Mouse (Mus musculus): ENCODE measurements around the gene Gcnt3. TPM values are rescaled to one million over a fixed set of nuclear protein-coding genes. Genes with fewer than 3 reads are reported as not detected.
"Not testable (repeated sequence)": the region's sequence is repeated elsewhere in the genome, so short reads cannot be mapped to it uniquely, and the experiment has no call there.

The Gcnt3 gene
- polyA plus RNA-seq, 1 experiment from 2014 or later = not detected

- Histone ChIP-seq H3K4me3 (ENCODE audit: inconsistent target) (no peak overlapping the region), H3K79me2 (ENCODE audit: inconsistent target) (no peaks in the 10 kb centered on the region), H3K27ac (no peak overlapping the region), H3K36me3 (ENCODE audit: inconsistent target) (no peaks in the 10 kb centered on the region)
- 0% methylated on average over 1 of the region's 1 CpGs for WGBS (ENCODE audit: missing documents)
Measured at GRCm38 (mm10) chr9:70032167-70032566, 5.7 kb downstream of the Gcnt3 start.

GRCm38 (mm10) chr9:70025365-70026012 is 12.4 kb downstream of the Gcnt3 start:
- Histone ChIP-seq H3K79me2 (ENCODE audit: inconsistent target) (no peaks in the 10 kb centered on the region), H3K36me3 (ENCODE audit: inconsistent target) (peaks cover 14% of the 10 kb centered on the region; the same call in 1 of the 2 replicates), H3K27ac (no peak overlapping the region), H3K4me3 (ENCODE audit: inconsistent target) (no peak overlapping the region)
- 96% methylated on average over 2 of the region's 2 CpGs for WGBS (ENCODE audit: missing documents)

DNA sequence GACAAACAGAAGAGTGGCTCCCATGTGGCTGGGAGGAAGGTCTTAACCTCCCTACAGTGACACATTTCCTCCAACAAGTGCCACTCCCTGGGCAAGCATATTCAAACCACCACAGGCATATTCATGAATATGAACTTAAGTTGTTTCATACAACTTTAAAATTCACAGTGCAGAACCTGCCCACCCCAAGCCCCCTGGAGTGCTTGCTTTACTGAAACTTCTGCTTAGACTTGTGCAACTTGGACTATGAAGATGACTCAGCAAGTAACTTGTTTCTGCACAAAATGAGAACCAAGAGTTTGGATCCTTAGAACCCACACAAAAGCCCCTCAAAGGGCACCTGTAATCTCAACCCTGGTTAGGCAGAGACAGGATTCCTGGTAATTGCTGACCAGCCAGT is 13.2 kb downstream of the Gcnt3 start:
- H3K36me3 ChIP-seq (ENCODE audit: inconsistent target) = peaks cover 22% of the 10 kb centered on the region; the same call in 1 of the 2 replicates
- H3K27ac ChIP-seq = no peak overlapping the region
- no peaks in the 10 kb centered on the region for H3K79me2 ChIP-seq (ENCODE audit: inconsistent target)
- H3K4me3 ChIP-seq (ENCODE audit: inconsistent target) = no peak overlapping the region

- 100% methylated on average over 1 of the region's 1 CpGs for WGBS (ENCODE audit: missing documents)
- not testable (repeated sequence) for H3K27ac ChIP-seq; H3K4me3 ChIP-seq (ENCODE audit: inconsistent target); H3K79me2 ChIP-seq (ENCODE audit: inconsistent target)
- peaks cover 27% of the 10 kb centered on the region; the same call in 1 of the 2 replicates for H3K36me3 ChIP-seq (ENCODE audit: inconsistent target)
Measured at GRCm38 (mm10) chr9:70023615-70024014, 14.3 kb downstream of the Gcnt3 start.

GRCm38 (mm10) chr9:70022083-70022482 is 15.8 kb downstream of the Gcnt3 start:
- Histone ChIP-seq H3K4me3 (ENCODE audit: inconsistent target) (no peak overlapping the region), H3K36me3 (ENCODE audit: inconsistent target) (peaks cover 30% of the 10 kb centered on the region; the same call in 1 of the 2 replicates), H3K79me2 (ENCODE audit: inconsistent target) (peaks cover 4% of the 10 kb centered on the region; the same call in 1 of the 2 replicates), H3K27ac (no peak overlapping the region)
- WGBS (ENCODE audit: missing documents) = 93% methylated on average over 4 of the region's 4 CpGs

- no peak overlapping the region for H3K4me3 ChIP-seq (ENCODE audit: inconsistent target)
- 92% methylated on average over 1 of the region's 1 CpGs for WGBS (ENCODE audit: missing documents)
- H3K79me2 ChIP-seq (ENCODE audit: inconsistent target) = peaks cover 8% of the 10 kb centered on the region; the same call in 1 of the 2 replicates
- H3K27ac ChIP-seq = no peak overlapping the region
- peaks cover 35% of the 10 kb centered on the region; the same call in 1 of the 2 replicates for H3K36me3 ChIP-seq (ENCODE audit: inconsistent target)
Measured at GRCm38 (mm10) chr9:70021610-70022009, 16.3 kb downstream of the Gcnt3 start.

DNA sequence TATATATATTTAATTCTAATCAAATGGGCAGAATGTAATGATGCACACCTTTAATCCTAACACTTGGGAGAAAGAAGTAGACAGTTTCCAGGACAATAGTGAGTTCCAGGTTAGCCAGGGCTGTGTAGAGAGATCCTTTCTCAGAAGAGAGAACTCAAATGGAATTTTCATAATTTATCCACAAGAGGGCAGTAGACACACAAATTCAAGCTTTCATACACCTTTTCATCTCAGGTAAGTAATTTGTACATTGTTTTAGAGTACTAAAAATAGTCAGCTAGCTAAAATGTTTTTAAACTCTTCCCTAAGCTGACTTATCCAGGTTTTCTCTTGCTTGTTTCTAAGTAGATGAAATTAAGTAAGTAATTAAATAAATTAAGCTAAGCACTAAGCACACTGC is 19.0 kb downstream of the Gcnt3 start:
- no peak overlapping the region for H3K4me3 ChIP-seq (ENCODE audit: inconsistent target)
- no peak overlapping the region for H3K27ac ChIP-seq
- peaks cover 36% of the 10 kb centered on the region for H3K79me2 ChIP-seq (ENCODE audit: inconsistent target)
- H3K36me3 ChIP-seq (ENCODE audit: inconsistent target) = peaks cover 35% of the 10 kb centered on the region; the same call in 1 of the 2 replicates

- H3K4me3 ChIP-seq (ENCODE audit: inconsistent target) = no peak overlapping the region
- no peak overlapping the region for H3K27ac ChIP-seq
- 90% methylated on average over 2 of the region's 2 CpGs for WGBS (ENCODE audit: missing documents)
Measured at GRCm38 (mm10) chr9:70015632-70016031, 22.3 kb downstream of the Gcnt3 start.

DNA sequence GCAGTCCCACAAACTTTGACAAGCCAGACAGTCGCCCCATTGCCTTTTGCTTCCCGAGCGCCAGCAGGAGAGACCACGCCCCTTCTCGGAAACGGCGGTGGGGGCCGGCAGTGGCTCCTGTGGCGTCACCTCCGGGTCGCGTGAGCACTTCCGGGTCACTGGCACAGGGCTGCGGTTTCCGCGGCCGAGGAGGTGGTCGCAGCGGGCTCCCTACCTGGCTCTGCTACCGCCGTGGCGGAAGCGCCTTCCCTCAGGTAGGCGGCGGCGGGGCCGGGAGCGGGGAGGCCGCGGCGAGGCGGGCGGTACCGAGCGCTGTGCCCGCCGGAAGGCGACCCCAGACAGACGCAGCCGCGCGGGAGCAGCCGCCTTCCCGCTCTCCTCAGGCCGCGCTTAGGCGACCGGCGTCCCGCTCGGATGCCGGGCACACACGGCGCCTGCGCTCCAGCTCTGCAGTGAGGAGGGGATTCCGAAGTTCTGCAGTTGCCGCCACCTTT is 25.4 kb downstream of the Gcnt3 start, which contains the start of gene Gtf2a2:
TSS of gene Gtf2a2 (plus strand) at position 143 of the 494 bp plus-strand sequence.
- peak within 1 kb of the TSS; percentile 78 for H3K4me3 ChIP-seq (ENCODE audit: inconsistent target)
- peaks cover 20% of the 10 kb centered on the region; the same call in 1 of the 2 replicates for H3K36me3 ChIP-seq (ENCODE audit: inconsistent target)
- under 1% methylated on average over 37 of the region's 57 CpGs for WGBS (ENCODE audit: missing documents)
- peak within 1 kb of the TSS; percentile 56 for H3K27ac ChIP-seq
- H3K79me2 ChIP-seq (ENCODE audit: inconsistent target) = peaks cover 48% of the 10 kb centered on the region

More at GRCm38 (mm10) chr9:70015632-70016031, 22.3 kb downstream of the Gcnt3 start:
- H3K36me3 ChIP-seq (ENCODE audit: inconsistent target) = peaks cover 25% of the 10 kb centered on the region; the same call in 1 of the 2 replicates
- H3K79me2 ChIP-seq (ENCODE audit: inconsistent target) = peaks cover 48% of the 10 kb centered on the region

- H3K27ac ChIP-seq = peak overlapping the region; percentile 19
- 60% methylated on average over 12 of the region's 14 CpGs for WGBS (ENCODE audit: missing documents)
- peak overlapping the region; percentile 18; the same call in 1 of the 2 replicates for H3K4me3 ChIP-seq (ENCODE audit: inconsistent target)
- peaks cover 14% of the 10 kb centered on the region; the same call in 1 of the 2 replicates for H3K36me3 ChIP-seq (ENCODE audit: inconsistent target)
- peaks cover 43% of the 10 kb centered on the region for H3K79me2 ChIP-seq (ENCODE audit: inconsistent target)
Measured at GRCm38 (mm10) chr9:70011537-70012407, 26.1 kb downstream of the Gcnt3 start.

DNA sequence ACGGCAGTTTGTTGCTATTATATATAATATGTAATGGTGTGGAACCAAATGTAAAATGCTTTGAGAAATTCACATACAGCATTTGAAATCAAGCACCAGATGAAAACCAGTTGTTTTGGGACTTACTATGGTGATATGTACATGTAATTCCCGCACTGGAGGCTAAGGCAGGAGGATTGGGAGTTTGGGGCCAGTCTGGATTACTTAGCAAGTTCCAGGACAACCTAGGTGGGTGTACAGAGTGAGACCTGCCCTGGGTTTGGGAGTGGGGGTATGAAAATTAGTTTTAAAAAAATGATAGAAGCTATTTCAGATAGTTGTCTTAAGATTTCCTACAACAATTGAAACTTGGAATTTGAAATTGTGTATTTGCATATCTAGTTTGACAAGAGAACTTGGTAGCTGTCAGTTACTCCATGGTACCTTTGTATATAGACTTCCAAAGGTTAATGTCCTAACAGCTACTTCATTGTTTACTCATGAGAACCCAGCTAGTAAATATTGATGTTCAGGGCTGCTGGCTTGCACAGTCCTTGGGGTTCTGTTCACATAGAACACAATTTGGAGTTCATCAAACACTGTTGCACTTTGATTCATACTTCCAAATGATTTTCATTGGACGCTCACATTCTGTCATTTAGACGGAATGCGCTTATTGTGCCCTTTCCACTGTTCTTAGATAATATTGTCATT is 27.0 kb downstream of the Gcnt3 start:
- no peak overlapping the region for H3K27ac ChIP-seq
- 96% methylated on average over 5 of the region's 5 CpGs for WGBS (ENCODE audit: missing documents)
- peaks cover 43% of the 10 kb centered on the region for H3K79me2 ChIP-seq (ENCODE audit: inconsistent target)
- H3K4me3 ChIP-seq (ENCODE audit: inconsistent target) = no peak overlapping the region
- peaks cover 16% of the 10 kb centered on the region; the same call in 1 of the 2 replicates for H3K36me3 ChIP-seq (ENCODE audit: inconsistent target)

GRCm38 (mm10) chr9:70009754-70010304 is 28.1 kb downstream of the Gcnt3 start:
- Histone ChIP-seq H3K4me3 (ENCODE audit: inconsistent target) (no peak overlapping the region), H3K79me2 (ENCODE audit: inconsistent target) (peaks cover 43% of the 10 kb centered on the region), H3K36me3 (ENCODE audit: inconsistent target) (peaks cover 17% of the 10 kb centered on the region; the same call in 1 of the 2 replicates), H3K27ac (no peak overlapping the region)
- WGBS (ENCODE audit: missing documents) = 96% methylated on average over 8 of the region's 8 CpGs

DNA sequence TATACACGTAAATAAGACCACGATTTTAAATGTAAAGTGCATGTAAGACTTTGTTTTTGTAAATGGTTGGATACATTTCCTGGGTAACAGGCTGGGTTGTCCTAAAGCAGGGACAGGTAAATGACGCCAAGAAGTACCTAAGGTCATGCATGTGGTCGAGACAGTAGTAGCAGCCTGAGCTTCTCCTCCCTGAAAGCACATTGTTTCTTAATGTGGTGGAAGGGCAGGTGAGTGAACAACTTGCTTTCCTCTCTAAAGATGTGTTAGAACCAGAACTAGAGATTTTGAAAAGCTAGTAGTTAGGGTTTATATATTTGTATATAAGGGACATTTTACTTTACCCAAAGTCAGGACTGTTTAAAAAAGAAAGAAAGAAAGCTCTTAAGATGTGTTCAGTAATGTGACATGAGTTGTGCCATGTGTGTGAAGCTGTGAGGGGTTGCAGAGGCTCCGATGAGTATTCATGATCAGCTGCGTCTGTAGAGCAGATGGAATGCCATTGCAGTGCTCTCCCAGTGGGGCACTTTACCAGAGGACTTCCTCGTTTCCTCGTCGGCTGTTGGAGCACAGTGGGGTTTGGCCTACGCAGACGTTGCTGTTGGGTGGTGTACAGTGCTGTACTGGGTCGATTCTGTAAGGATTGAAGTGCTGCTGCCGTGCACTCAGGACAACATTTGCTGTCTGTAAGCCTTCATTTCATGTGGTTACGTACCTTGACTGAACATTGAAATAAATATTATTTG is 30.2 kb downstream of the Gcnt3 start:
- WGBS (ENCODE audit: missing documents) = 72% methylated on average over 14 of the region's 14 CpGs

More for the DNA sequence above, 30.2 kb downstream of the Gcnt3 start:
- Histone ChIP-seq H3K27ac (no peak overlapping the region; the same call in 1 of the 2 replicates), H3K36me3 (ENCODE audit: inconsistent target) (peaks cover 39% of the 10 kb centered on the region), H3K79me2 (ENCODE audit: inconsistent target) (peaks cover 43% of the 10 kb centered on the region; the same call in 1 of the 2 replicates), H3K4me3 (ENCODE audit: inconsistent target) (no peak overlapping the region)
